Mouse (Mus musculus) limb, embryonic 13.5 days (tissue): ENCODE results near the gene Rin2. TPM values are rescaled to one million over a fixed set of nuclear protein-coding genes. Genes with fewer than 3 reads are reported as not detected.

Source experiments
- ATAC-seq: fragments of 200-750 bp; cut with Nextera tagmentation; 2 replicates; pipeline ENCODE4 v1.8.0; 2017; ENCODE audit warnings: low read depth, moderate number of reproducible peaks, moderate TSS enrichment; ENCODE audit not compliant: low FRiP score
- H3K27ac ChIP-seq: fragments of 300-500 bp; sonication (generic); 2 replicates; pipeline ENCODE4 v1.5.1; 2015; ENCODE audit warnings: inconsistent platforms, mild to moderate bottlenecking, moderate library complexity
- H3K27me3 ChIP-seq: fragments of 300-500 bp; sonication (generic); 2 replicates; pipeline ENCODE4 v1.6.1; 2015; ENCODE audit warnings: mild to moderate bottlenecking, inconsistent platforms
- H3K36me3 ChIP-seq: fragments of 300-500 bp; sonication (generic); 2 replicates; pipeline ENCODE4 v1.6.1; 2015; ENCODE audit warnings: inconsistent platforms, mild to moderate bottlenecking, moderate library complexity
- H3K4me1 ChIP-seq: fragments of 300-500 bp; sonication (generic); 2 replicates; pipeline ENCODE4 v1.6.1; 2015; ENCODE audit warnings: inconsistent platforms
- H3K4me2 ChIP-seq: fragments of 300-500 bp; sonication (generic); replicated peaks from 2 replicates; pipeline ENCODE4 v1.6.1; 2015; ENCODE audit warnings: inconsistent platforms, mild to moderate bottlenecking, moderate library complexity
- H3K4me3 ChIP-seq: fragments of 300-500 bp; sonication (generic); 2 replicates; pipeline ENCODE4 v1.5.1; 2015; ENCODE audit warnings: moderate library complexity, mild to moderate bottlenecking, inconsistent platforms
- H3K9ac ChIP-seq: fragments of 300-500 bp; sonication (generic); 2 replicates; pipeline ENCODE4 v1.6.1; 2015; ENCODE audit warnings: mild to moderate bottlenecking, inconsistent platforms
- H3K9me3 ChIP-seq: fragments of 300-500 bp; sonication (generic); 2 replicates; pipeline ENCODE4 v1.6.1; 2016; ENCODE audit warnings: inconsistent platforms
- WGBS: fragments of 180-500 bp; shearing (Covaris S2); methylation state at CpG from one replicate; pipeline ENCODE4 v1.1.7; 2015; 5-methylcytosine and 5-hydroxymethylcytosine counted together
- polyA plus RNA-seq: library from polyadenylated mRNA; unstranded; fragments of >200 nt; fragmentation: Nextera tagmentation; extraction: Ambion mirVana; gene quantifications from 2 replicates; pipeline ENCODE4 v1.2.1, GENCODE M21; 2015

Rin2 gene
- polyA plus RNA-seq, 1 experiment from 2014 or later, result 53.5 TPM

GRCm38 (mm10) chr2:145742795-145743710 lies 68.0 kb downstream of the Rin2 start:
- Histone ChIP-seq H3K9ac (no peak overlapping the region), H3K36me3 (no peaks in the 10 kb centered on the region), H3K4me3 (no peak overlapping the region), H3K27ac (no peak overlapping the region), H3K4me2 (no peak overlapping the region), H3K27me3 (no peaks in the 10 kb centered on the region), H3K9me3 (no peaks in the 10 kb centered on the region), H3K4me1 (peaks cover 6% of the 10 kb centered on the region; the same call in 1 of the 2 replicates)
- ATAC-seq, result peak; percentile 57; the same call in 1 of the 2 replicates
- 39% methylated on average over 13 of the region's 13 CpGs for WGBS

- H3K9ac ChIP-seq, result no peak overlapping the region
- no peaks in the 10 kb centered on the region for H3K36me3 ChIP-seq
- whole genome bisulfite sequencing, result 63% methylated on average over 1 of the region's 1 CpGs
- no peak overlapping the region for H3K4me2 ChIP-seq
- no peaks in the 10 kb centered on the region for H3K9me3 ChIP-seq
- ATAC-seq, result no peak
- H3K27ac ChIP-seq, result no peak overlapping the region
- peaks cover 6% of the 10 kb centered on the region; the same call in 1 of the 2 replicates for H3K4me1 ChIP-seq
- no peak overlapping the region for H3K4me3 ChIP-seq
- H3K27me3 ChIP-seq, result no peaks in the 10 kb centered on the region
Measured at GRCm38 (mm10) chr2:145746406-145746805, 71.4 kb downstream of the Rin2 start.

- Histone ChIP-seq H3K27me3 (no peaks in the 10 kb centered on the region), H3K36me3 (no peaks in the 10 kb centered on the region), H3K4me3 (no peak overlapping the region), H3K9ac (no peak overlapping the region), H3K4me2 (no peak overlapping the region), H3K4me1 (peaks cover 19% of the 10 kb centered on the region), H3K27ac (no peak overlapping the region), H3K9me3 (no peaks in the 10 kb centered on the region)
- WGBS, result 64% methylated on average over 5 of the region's 5 CpGs
- no peak for ATAC-seq
Measured at GRCm38 (mm10) chr2:145749645-145750044, 74.6 kb downstream of the Rin2 start.

GRCm38 (mm10) chr2:145752572-145752971 lies 77.6 kb downstream of the Rin2 start:
- peaks cover 21% of the 10 kb centered on the region for H3K4me1 ChIP-seq
- ATAC-seq, result peak; percentile 34; the same call in 1 of the 2 replicates
- H3K27ac ChIP-seq, result peak overlapping the region; percentile 79
- H3K27me3 ChIP-seq, result no peaks in the 10 kb centered on the region
- no peaks in the 10 kb centered on the region for H3K36me3 ChIP-seq
- no peak overlapping the region for H3K9ac ChIP-seq
- no peak overlapping the region; the same call in 1 of the 2 replicates for H3K4me2 ChIP-seq
- 59% methylated on average over 6 of the region's 6 CpGs for WGBS
- H3K4me3 ChIP-seq, result no peak overlapping the region
- H3K9me3 ChIP-seq, result no peaks in the 10 kb centered on the region

GRCm38 (mm10) chr2:145753973-145754372 lies 79.0 kb downstream of the Rin2 start:
- 90% methylated on average over 7 of the region's 7 CpGs for WGBS
- H3K27ac ChIP-seq, result no peak overlapping the region

GRCm38 (mm10) chr2:145755864-145756822 lies 81.1 kb downstream of the Rin2 start:
- Histone ChIP-seq H3K9me3 (no peaks in the 10 kb centered on the region), H3K4me3 (no peak overlapping the region), H3K4me2 (no peak overlapping the region), H3K4me1 (peaks cover 28% of the 10 kb centered on the region), H3K9ac (no peak overlapping the region), H3K27me3 (no peaks in the 10 kb centered on the region), H3K27ac (no peak overlapping the region), H3K36me3 (no peaks in the 10 kb centered on the region)
- ATAC-seq, result no peak
- WGBS, result 80% methylated on average over 12 of the region's 12 CpGs

More at GRCm38 (mm10) chr2:145753973-145754372, 79.0 kb downstream of the Rin2 start:
- Histone ChIP-seq H3K4me3 (no peak overlapping the region), H3K9me3 (no peaks in the 10 kb centered on the region), H3K27me3 (no peaks in the 10 kb centered on the region), H3K36me3 (no peaks in the 10 kb centered on the region), H3K4me1 (peaks cover 21% of the 10 kb centered on the region), H3K9ac (no peak overlapping the region), H3K4me2 (no peak overlapping the region)
- no peak for ATAC-seq

GRCm38 (mm10) chr2:145760121-145760520 lies 85.1 kb downstream of the Rin2 start:
- H3K4me1 ChIP-seq, result peaks cover 9% of the 10 kb centered on the region; the same call in 1 of the 2 replicates
- H3K27me3 ChIP-seq, result no peaks in the 10 kb centered on the region
- no peaks in the 10 kb centered on the region for H3K9me3 ChIP-seq
- H3K4me3 ChIP-seq, result no peak overlapping the region
- H3K27ac ChIP-seq, result no peak overlapping the region
- no peaks in the 10 kb centered on the region for H3K36me3 ChIP-seq
- 55% methylated on average over 3 of the region's 3 CpGs for whole genome bisulfite sequencing
- no peak for ATAC-seq
- H3K9ac ChIP-seq, result no peak overlapping the region
- H3K4me2 ChIP-seq, result no peak overlapping the region

GRCm38 (mm10) chr2:145761436-145761835 lies 86.4 kb downstream of the Rin2 start:
- Histone ChIP-seq H3K4me1 (peaks cover 6% of the 10 kb centered on the region; the same call in 1 of the 2 replicates), H3K27ac (no peak overlapping the region), H3K9ac (no peak overlapping the region), H3K4me2 (no peak overlapping the region), H3K36me3 (no peaks in the 10 kb centered on the region), H3K4me3 (no peak overlapping the region), H3K9me3 (no peaks in the 10 kb centered on the region), H3K27me3 (no peaks in the 10 kb centered on the region)
- no peak for ATAC-seq

- H3K4me2 ChIP-seq, result no peak overlapping the region
Measured at GRCm38 (mm10) chr2:145769964-145770363, 94.9 kb downstream of the Rin2 start.

GRCm38 (mm10) chr2:145770730-145771536 lies 95.9 kb downstream of the Rin2 start:
- Histone ChIP-seq H3K27ac (peak overlapping the region; percentile 28; the same call in 1 of the 2 replicates), H3K36me3 (no peaks in the 10 kb centered on the region), H3K4me1 (peaks cover 24% of the 10 kb centered on the region), H3K27me3 (no peaks in the 10 kb centered on the region), H3K9ac (no peak overlapping the region), H3K9me3 (no peaks in the 10 kb centered on the region), H3K4me2 (no peak overlapping the region), H3K4me3 (no peak overlapping the region)
- ATAC-seq, result no peak
- WGBS, result 76% methylated on average over 7 of the region's 7 CpGs

More at GRCm38 (mm10) chr2:145769964-145770363, 94.9 kb downstream of the Rin2 start:
- Histone ChIP-seq H3K27ac (0 out of 2 replicates have a peak overlapping the region, but pooled peaks have one; percentile 23), H3K27me3 (no peaks in the 10 kb centered on the region), H3K36me3 (no peaks in the 10 kb centered on the region), H3K9ac (no peak overlapping the region), H3K4me1 (peaks cover 24% of the 10 kb centered on the region), H3K9me3 (no peaks in the 10 kb centered on the region), H3K4me3 (no peak overlapping the region)
- ATAC-seq, result no peak
- 56% methylated on average over 10 of the region's 10 CpGs for WGBS

- 77% methylated on average over 6 of the region's 6 CpGs for WGBS
- ATAC-seq, result no peak
- no peak overlapping the region for H3K4me3 ChIP-seq
- no peaks in the 10 kb centered on the region for H3K9me3 ChIP-seq
- H3K9ac ChIP-seq, result no peak overlapping the region
- H3K4me2 ChIP-seq, result no peak overlapping the region
- peaks cover 46% of the 10 kb centered on the region for H3K4me1 ChIP-seq
- no peaks in the 10 kb centered on the region for H3K27me3 ChIP-seq
- no peaks in the 10 kb centered on the region for H3K36me3 ChIP-seq
- no peak overlapping the region for H3K27ac ChIP-seq
Measured at GRCm38 (mm10) chr2:145783247-145783646, 108.2 kb downstream of the Rin2 start.
